Mouse (Mus musculus): ENCODE data around the gene Fads3.

Fads3 gene

DNA sequence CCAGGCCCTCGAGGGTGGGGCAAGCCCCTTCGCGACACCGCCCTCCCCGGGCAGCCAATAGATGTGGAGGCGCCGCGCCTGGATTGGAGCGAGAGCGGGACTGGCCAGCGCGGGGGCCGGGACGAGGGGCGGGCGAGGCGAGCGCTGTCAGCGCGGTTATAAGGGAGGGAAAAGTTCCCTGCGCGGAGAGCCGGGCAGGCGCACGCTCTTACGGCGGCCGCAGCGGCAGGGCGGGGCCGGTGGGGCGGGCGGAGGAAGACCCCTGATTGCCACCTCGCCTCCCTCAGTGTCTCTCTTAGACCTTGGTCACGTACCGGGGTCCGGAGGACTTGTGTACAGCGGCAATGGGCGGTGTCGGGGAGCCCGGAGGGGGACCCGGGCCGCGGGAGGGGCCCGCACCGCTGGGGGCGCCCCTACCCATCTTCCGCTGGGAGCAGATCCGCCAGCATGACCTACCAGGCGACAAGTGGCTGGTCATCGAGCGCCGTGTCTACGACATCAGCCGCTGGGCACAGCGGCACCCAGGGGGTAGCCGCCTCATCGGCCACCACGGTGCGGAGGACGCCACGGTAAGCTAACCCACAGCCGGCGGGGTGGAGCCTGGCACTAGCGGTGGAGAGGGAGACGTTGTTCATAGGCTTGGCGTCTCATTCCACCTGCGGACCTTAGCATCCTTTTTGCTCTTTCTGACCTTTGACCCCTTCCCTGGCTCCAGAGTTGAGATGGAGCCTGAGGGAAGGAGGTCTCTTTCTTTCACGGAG is at the start of gene Fads3:
TSS of gene Fads3 (plus strand) at position 182 of the 761 bp plus-strand sequence.
- peak; percentile 87 for DNase-seq (ENCODE audit: low spot score)

DNA sequence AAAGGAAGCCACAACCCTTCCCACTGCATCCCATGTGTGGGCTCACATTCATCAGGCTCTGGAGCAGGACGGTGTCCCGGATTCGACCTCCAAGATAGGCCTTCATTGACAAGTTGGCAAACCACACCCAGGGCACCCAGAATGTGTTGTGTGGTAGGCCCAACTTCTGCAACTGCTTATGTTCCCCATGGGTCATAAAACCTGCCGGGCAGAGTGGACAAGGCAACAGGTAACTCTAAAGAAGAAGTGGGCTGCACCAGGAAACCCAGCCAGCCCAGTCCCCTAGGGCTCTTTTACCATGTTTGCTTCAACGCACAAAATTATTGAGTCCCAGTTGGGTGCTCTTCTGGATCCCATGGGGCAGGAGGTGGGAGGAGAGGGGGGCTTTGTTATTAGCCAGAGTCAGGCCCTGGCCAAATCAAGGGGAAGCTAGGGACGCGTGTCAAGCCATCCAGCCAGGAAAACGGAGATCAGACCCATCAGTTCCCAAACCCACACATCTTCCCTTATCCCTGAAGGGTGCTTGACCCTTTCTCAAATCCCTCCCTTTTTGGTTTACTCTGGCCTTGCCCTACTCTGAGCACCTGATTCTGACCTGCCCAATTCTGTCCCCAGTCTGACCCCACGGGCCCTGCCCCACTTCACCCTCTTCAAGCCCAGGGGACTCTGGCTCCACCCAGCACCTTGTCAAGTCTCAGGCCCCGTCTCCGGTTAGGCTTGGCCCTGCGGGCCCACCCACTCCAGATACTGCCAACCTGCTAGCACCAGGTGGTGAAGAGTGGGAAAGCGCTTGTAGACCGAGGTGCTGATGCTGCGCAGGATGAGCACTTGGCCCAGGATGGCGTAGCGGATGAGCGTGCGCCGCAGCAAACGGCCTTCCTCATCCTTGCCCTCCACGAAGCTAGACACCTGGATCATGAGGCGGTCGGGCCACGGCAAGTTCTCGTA is 49.1 kb upstream of the Fads3 start:
- DNase-seq (ENCODE audit: low spot score): peak; percentile 18

- peak; percentile 90 for DNase-seq (ENCODE audit: low spot score)
Observed at GRCm38 (mm10) chr19:9993036-9993656, 48.2 kb upstream of the Fads3 start.

DNA sequence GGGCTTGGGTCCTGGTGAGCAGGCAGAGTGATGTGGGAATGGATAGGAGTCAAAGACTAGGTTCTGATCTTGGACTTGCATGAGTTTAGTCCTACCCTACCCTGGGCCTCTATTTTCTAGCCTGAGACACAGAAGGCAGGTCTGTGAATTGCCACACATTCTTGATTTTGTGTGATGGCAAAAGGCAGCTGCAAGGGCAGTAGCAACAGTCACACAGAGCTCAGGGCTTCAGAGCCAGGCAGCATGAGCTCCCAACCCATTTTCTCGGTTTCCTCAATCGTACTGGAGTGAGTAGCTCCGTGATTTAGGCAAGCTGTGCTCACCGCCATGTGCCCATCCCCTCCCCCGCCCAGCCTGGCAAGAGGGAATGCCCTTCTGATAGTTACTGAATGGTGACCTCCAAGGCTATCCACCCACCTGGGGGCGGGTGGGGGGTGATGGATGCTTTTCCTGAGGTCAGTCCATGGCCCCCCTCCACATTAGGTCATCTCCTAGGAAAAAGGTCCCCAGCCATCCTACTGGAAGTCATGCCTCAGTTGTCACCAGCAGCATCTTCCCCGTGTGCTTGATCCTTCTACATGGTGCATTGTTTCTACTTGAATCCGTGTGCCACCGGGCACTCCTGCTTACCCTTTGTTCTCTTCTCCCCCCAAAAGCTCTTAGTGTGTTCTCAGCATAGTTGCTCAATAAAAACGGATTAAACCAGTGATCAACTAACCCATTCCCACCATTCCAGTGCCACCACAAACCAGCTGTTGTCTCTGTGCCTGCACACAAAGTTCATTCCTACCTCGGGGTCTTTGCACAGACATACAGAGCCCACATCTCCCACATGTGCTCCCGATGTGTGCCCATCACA is 43.9 kb upstream of the Fads3 start:
- no peak for DNase-seq (ENCODE audit: low spot score)

- DNase-seq (ENCODE audit: low spot score): no peak
Observed at GRCm38 (mm10) chr19:9998063-9998416, 43.3 kb upstream of the Fads3 start.

- DNase-seq (ENCODE audit: low spot score): no peak
Observed at GRCm38 (mm10) chr19:9998736-9999486, 42.5 kb upstream of the Fads3 start.

DNA sequence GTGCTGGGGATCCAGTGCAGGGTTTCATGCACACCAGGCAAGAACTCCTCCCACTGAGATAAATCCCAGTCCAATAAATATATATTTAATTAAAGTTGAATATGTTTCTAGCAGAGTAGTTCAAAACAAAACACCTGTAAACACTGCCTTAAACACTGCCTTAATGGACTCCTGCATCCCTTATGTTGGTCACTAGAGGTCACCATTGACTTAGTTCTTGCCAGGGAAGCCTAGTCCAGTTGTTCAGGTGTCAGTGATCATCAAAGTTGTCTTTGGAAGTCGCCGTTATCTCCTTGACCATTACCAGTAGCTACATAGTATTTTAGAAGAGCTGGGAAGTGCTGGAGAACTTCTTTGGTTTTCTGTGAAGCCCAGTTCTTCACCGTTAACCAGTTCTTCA is 41.0 kb upstream of the Fads3 start:
- DNase-seq (ENCODE audit: low spot score): no peak

GRCm38 (mm10) chr19:10001206-10001969 is 40.0 kb upstream of the Fads3 start, which contains the start of the genes Best1 and Rab3il1:
TSS of gene Best1 (minus strand) at chr19:10001633.
TSS of gene Rab3il1 (plus strand) at chr19:10001669.
- no peak for DNase-seq (ENCODE audit: low spot score)

DNA sequence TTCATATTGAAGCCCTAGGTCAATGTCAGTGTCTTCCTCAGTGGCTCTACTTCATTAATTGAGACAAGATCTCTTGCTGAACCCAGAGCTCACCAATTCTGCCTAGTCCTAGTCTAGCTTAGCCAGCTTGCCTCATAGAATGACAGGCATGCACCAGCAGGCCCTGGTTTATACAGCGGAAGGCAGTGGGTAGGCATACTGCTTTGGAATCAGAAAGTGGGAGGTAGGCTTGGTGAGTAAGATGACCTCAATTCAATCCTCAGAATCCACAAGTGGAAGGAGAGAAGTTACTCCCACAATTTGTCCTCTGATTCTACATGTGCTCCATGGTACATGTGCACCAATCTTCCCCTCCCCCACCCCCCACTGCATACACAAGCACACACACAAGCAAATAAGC is 37.7 kb upstream of the Fads3 start:
- DNase-seq (ENCODE audit: low spot score): no peak

GRCm38 (mm10) chr19:10011408-10011807 is 30.0 kb upstream of the Fads3 start:
- no peak for DNase-seq (ENCODE audit: low spot score)

DNA sequence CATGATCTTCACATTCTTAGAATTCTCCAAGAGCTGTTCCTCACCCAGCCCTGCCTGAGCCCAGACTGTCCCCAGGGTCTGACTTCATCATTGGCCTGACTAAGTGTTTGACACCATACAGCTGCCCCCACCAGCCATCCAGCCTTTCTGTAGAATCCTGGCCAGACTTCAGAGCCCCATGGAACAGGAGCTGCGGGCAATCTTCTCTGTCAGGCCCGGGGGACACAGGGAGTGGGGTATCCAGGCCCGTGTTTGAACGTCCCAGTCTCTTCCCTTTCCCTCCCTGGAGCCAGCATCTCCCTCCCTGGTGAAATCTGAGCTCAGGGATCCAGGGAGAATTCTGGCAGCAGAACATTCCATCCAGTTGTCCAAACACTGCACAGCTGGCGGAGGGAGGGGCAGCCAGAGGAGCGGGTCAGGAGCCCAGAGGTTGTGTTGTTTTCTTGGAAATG is 28.5 kb upstream of the Fads3 start:
- no peak for DNase-seq (ENCODE audit: low spot score)

GRCm38 (mm10) chr19:10013348-10013747 is 28.0 kb upstream of the Fads3 start:
- DNase-seq (ENCODE audit: low spot score): no peak

GRCm38 (mm10) chr19:10013913-10014312 is 27.5 kb upstream of the Fads3 start:
- DNase-seq (ENCODE audit: low spot score): no peak

DNA sequence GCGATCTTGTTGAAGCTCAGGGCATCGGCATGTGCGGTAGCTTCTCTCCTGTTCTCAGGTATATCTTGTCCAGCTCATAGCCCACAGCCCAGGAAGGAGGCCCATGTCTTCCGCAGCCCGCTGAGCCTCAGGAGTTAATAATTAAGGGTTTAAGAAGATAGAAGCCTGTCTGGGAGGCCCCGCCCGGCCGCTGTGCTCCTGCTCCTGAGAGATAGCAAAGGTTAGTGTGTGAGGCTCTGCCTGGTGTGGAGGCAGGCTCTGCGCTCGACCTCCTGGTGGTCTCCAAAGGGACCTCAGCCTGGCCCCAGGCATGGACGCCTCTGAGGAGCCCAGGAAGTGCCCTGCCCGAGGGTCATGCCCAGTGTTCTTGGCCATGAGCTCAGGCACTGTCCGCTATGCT is 26.5 kb upstream of the Fads3 start:
- DNase-seq (ENCODE audit: low spot score): no peak

DNA sequence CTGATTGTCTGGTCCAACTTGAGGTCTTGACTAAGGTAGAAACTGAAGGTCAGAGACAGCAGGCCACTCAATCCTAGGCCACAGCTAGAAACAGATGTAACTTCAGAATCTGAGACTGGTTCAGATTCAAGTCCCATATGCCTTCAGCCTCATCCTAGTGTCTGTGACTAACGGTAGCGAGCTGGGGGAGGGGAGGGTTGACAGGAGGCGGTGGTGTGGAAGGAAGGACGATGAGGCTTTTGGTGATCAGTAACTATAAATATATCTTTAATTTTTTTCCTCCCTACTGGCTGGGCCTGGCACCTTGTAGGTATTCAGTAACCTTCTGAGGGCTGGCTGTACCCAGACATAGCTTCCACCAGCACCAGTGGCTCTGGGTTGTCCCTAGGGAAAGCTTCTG is 25.9 kb upstream of the Fads3 start:
- DNase-seq (ENCODE audit: low spot score): no peak

GRCm38 (mm10) chr19:10016151-10016550 is 25.2 kb upstream of the Fads3 start:
- no peak for DNase-seq (ENCODE audit: low spot score)

- peak; percentile 92 for DNase-seq (ENCODE audit: low spot score)
Observed at GRCm38 (mm10) chr19:10017637-10018526, 23.5 kb upstream of the Fads3 start.

- DNase-seq (ENCODE audit: low spot score): no peak
Observed at GRCm38 (mm10) chr19:10018527-10018818, 22.9 kb upstream of the Fads3 start.

GRCm38 (mm10) chr19:10019214-10019760 is 22.1 kb upstream of the Fads3 start:
- DNase-seq (ENCODE audit: low spot score): no peak

Data from ovary, postnatal 36 days (tissue).